Mouse (Mus musculus) kidney, postnatal 14 days (tissue): ENCODE data around the gene Larp1.
A peak's percentile ranks its signal among the peaks of the same experiment; 100 is the strongest.

Experiments
- DNase-seq: peaks from one replicate; pipeline ENCODE4 v3.0.0; 2022; ENCODE audit warnings: mixed read lengths

The Larp1 gene

DNA sequence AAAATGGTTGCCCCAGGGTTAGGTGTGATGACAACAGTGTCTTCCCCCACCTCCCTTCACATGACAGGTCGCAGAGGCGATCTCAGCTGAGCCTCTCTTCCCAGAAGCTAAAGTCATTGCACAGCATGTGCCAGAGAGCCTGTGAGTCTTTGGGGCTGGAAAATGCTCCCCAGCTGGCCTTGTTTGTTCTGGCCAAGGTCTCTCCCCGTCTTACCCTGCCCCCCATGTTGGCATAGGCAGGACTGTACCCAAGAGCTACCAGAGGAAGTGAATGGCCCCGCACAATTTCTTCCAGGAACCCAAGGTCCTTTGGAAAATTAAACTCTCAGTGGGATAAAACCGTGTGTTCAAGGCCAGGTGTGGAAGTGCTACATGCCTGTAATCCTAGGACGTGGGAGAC, 5.1 kb upstream of the Larp1 start:
- DNase-seq, result no peak

DNA sequence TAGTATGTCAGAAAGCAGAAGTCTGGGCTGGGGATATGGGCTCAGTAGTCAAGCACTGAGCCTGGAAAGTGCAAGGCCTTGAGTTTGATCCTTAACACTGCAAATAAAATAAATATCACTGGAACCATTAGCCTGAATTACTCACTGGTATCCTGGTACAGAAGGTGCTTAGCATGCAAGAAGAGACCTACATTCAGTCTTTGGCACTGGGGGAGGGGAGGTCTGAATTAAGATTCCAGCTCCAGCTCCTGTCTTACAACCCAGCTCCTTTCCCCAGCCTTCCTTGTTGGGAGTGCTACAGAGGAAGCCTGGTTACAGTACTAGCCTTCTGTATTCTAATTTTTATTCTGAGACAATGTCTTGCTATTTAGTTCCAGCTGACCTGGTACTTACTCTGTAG, 3.8 kb upstream of the Larp1 start:
- DNase-seq, result no peak

DNA sequence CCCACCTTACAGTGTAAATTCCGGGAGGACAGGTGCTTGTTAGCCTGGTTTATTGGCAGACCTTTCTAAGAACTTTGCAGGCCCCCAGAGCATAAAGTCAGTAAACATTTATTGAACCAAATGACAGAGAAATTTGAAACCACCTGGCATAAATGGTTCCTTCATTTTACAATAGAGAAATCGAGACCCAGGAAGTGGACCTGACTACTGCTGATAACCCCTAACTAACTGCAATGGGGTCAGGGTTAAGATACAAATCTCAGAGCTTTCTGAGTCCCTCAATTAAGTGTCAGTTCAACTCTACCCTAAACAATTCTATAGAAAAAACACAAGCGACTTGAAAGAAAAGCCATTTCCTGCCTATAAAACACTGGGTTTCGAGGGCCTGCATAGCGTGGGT, 851 bp upstream of the Larp1 start:
- DNase-seq, result no peak

DNA sequence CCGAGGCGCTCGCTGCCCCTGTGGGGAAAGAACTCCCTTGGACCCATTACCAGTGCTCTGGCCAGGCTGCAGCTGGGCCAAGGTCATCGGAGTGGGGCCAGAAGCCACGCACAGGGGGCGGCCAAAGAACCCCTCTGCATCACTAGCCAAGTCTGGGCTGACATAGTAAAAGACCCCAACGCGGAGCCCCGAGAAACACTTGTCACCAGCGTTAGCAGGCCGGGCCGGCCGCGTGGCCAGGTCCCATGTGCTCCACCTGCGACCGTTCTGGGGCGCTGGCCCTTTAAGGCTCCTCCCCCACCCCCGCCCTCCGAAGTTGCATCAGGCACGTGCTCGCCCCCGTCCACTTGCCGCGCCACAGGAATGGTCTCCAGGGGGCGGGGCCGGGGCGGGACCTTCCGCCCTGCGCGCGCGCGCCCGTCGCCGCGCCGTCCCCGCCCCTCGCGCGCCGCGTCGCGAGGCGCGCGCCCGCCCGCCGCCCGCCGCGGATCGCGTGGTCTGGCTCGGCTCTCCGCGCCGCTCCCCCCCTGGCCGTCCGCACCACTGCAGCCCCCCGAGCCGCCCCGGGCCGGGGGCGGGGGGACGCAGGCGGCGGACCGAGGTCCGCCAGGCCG, 320 bp upstream of the Larp1 start:
- DNase-seq, result peak; percentile 92

DNA sequence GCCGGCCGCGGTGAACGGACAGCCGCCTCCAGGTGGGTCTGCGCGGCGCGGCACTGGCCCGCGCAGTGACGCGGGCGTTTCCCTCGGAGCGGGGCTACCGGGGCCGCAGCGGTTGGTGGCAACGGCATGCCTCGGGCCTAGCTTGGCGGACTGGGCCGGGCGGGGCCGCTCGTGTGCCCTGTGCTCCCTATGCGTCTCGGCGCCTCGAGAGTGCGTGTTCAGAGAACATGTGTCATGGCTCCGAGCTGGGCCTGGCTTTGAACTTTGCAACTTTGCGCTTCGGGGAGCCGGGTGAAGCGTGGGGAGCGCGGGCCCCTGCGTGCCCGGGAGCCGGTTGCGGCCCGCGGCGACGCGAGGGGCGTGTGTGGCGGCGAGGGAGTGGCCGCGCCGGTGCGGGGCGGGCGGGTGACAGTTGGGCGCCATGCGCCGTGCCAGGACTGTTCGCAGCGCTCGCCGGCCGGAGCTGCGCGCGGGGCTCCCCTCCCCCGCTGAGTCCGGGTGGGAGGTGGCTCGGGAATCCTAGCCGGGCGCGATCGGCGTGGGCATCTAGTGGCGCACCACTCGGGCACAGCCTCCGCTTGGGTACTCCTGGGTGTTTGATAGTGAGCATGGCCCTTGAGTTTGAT, 765 bp downstream of the Larp1 start:
- DNase-seq, result peak; percentile 83

DNA sequence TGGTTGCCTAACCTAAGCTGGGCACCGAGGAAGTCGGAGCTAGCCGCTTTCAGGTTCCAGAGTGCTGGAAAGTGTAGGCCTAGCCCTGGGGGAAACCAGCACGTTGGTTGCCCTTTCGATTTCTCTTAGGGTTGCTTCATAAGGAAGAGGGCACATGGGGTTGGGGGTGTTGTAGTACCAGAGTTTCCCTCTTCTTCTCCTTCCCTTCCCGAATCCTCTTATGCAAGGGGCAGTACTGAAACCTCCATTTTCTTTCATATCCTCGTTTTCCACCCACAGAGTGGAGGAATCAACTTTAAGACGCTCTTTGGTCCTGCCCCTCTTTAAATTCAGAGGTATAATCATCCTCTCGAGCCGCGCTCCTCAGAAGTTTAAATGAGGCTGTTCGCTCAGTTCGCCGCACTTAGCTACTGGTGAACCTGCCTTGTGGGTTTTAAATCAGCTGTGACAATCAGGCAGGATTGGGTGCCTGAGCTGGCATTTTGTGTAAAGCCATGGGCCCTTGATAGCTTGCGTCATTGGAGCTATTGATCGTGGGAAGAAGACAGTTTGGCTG, 1.4 kb downstream of the Larp1 start:
- no peak for DNase-seq

DNA sequence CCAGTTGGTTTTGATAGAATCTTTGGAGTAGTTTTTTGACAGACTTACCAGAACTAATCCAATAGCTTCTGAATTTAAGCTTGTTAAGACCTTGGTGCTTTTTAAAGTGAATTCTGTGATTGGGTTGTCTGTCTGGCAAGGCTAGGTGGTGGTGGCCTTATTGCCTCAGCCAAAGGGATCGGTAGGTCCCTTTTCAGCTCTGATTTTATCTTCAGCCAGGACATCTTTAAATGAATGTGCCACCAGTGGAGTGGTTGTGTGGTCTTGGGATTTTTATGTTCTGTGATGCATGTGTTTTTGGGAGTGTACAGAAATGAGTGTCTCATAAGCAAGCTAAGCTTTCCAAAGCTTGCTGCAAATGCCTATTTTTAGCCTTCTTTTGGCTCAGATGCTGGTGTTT, 2.1 kb downstream of the Larp1 start:
- no peak for DNase-seq

DNA sequence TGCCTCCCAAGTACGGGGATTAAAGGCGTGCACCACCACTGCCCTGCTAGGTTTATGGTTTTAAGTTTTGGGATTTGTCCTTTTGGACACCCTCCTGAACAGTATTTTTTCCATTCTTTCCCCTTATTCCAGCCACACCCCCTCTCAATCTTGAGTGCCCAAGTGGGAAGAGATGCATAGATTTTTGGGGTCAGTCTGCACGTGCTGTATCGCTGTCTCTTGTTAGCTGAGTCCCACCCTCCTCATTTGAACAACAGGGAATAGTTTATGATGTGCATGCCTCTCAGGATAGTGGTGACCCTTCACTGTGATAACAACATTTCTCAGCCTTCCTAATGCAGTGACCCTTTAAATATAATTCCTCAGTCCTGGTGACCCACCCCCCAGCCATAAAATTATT, 2.9 kb downstream of the Larp1 start:
- DNase-seq, result no peak

DNA sequence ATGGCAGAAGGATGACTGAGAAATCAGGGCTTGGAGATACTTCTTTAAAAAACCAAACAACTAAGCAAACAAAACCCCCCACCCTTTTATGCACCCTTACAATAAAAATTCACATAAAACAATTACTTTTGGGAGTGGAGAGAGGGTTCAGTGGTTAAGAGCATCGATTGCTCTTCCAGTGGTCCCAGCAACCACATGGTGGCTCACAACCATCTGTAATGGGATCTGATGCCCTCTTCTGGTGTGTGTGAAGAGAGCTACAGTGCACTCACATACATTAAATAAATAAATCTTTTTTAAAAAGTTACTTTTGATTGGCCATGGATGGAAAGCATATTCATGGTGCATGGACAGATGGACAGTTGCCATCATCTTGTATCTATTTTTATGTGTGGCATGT, 3.8 kb downstream of the Larp1 start:
- DNase-seq, result no peak

DNA sequence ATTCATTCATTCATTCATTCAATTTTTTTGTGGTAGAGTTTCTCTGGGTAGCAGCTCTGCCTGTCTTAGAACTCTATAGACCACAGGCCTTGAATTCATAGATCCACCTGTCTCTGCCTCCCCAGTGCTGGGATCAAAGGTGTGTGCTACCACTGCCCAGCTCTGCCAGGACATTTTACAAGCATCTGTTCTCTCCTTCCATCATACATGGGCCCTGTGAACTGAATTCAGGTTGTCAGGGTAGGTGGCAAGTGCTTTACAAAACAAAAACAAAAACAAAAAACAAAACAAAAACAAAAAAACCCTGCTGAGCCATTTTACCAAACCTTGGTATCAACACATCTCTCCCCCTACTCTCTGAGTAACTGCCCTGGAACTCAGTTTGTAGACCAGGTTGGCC, 4.2 kb downstream of the Larp1 start:
- no peak for DNase-seq

DNA sequence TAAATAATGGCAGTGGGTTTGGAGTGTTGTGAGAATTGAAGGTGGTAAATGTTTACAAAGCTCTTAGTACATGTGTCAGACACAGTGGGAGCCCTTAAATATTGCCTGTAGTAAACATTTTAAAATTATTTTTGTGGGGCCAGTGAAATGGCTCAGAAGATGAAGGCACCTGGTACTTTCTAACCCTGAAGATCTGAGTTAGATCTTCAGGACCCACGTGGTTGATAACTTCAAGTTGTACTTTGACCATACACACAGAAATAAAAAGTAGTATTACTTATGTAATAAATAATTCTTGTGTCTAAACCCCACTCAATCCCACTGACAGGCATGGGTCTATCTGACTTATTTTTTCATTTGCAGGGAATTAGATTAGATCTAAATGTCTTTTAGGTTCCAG, 5.7 kb downstream of the Larp1 start:
- DNase-seq, result no peak

DNA sequence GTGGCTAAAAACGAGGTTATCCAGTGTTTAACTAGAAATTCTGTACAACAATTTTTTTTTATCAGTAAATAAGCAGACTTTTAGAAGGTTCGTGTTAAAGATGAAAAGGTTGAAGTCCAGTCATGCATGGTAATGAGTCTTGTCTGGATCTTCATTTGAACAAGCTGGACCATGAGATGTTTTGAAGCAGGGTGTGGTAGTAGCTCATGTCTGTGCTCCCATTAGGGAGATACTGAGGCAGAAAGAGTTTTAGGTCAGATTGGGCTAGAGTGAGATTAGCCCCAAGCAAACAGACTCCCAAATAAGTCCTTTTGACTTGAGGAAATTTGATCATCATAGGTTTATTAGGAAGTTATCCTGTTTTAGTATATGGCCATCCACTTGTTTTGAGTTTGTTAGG, 6.5 kb downstream of the Larp1 start:
- no peak for DNase-seq

DNA sequence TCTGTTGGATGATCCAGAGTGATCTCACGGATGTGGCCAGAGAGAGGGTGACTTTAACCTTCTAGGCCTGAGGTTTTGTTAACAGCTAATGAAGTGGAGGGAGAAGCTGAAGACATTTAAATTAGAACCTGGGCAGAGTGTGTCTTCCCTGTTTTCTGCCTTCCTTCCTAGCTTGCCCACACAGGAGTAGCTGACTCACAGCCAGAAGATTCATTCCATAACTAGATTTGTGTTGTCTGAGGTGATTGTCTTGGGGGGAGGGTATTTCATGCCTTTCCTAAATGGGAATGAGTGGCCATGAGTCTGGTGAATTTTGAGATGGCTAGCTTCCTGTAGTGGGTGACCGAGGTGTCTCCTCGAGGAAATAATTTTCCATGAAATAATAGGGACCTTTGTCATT, 7.5 kb downstream of the Larp1 start:
- DNase-seq, result no peak

DNA sequence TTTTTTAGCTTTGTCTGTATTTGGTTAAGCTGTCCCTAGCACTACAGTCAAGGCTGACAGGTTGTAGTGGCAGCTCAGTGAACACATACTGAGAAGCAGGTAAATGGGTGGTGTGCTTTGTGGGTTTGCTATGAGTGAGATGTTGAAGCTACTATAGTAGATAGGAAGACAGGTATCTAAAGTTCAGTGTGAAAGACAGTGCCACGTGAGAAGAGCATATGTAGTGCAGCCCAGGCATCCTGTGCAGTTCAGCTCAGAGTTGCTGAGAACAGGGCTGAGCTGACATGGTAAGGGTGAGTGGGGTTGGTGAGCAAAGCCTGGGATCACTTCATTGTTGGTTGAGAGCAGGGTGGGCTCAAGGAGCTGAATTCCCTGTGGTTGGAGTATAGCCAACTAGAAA, 8.6 kb downstream of the Larp1 start:
- no peak for DNase-seq

DNA sequence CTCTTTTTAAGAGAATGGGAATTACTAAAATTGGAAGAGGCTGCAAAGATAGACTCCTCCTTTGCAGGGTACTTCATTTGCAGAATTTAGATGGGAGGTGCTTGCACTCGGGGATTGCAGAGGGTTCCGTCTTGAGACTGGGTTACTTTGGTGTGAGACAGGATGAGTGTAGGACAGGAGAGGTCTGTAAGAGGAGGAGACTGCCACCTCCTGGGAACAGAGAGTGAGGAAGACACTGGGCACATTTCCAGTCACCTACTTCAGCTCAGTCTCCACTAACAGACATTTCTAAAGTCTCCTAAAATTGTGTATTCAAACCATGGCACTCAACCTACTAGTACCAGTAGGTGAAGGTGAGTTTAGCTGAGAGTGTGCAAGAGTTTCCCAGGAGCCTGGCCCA, 9.4 kb downstream of the Larp1 start:
- DNase-seq, result peak; percentile 40

DNA sequence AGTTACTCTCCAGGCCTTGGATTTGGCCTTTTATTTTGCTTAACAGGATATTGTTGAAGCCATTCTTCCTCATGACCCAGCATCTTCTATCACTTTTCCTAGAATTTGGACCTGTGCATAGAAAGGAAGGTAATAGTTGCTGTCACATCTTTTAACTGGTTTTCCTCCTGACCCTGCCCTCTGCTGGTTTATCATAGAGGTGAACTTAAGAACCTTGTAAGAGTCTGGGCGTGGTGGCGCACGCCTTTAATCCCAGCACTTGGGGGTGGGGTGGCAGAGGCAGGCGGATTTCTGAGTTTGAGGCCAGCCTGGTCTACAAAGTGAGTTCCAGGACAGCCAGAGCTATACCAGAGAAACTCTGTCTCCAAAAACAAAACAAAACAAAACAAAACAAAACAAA, 9.8 kb downstream of the Larp1 start:
- DNase-seq, result no peak

DNA sequence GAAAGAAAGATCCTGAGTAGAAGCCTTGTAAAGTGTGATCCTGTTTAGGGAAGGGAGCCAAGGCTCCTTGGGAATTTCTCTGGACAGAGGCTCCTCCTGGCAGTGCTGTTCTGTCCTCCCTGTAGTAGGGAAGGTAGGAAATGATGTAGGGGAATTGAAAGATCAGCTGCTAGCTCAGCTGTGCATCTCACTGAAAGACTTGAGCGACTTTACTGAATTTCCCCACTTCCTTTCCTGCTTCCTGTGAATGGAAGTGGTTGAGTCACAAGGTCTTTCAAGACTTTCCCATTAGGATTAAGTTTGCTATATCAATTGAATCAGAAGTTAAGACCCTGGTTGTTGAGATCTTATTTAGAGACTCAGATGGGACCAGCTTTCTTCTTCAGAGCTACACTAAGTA, 12.2 kb downstream of the Larp1 start:
- no peak for DNase-seq

DNA sequence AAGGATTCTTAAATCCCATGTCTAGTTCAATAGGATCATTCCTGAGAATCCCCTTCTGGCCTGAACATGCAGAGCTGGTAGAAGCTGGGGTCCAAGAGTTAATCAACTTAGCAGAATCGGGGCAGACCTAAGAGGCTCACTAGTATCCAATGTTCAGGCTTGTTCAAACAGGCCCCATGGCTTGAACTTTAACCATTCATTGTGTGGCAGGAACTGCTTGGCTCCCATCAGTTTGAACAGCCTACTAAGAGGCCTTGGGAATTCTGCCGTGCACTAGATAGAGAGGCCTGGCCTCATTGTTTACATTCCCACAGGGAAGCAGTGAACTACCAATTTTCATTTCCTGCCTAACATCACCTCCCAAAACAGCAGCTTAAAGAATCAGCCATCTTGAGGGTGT, 12.8 kb downstream of the Larp1 start:
- no peak for DNase-seq

DNA sequence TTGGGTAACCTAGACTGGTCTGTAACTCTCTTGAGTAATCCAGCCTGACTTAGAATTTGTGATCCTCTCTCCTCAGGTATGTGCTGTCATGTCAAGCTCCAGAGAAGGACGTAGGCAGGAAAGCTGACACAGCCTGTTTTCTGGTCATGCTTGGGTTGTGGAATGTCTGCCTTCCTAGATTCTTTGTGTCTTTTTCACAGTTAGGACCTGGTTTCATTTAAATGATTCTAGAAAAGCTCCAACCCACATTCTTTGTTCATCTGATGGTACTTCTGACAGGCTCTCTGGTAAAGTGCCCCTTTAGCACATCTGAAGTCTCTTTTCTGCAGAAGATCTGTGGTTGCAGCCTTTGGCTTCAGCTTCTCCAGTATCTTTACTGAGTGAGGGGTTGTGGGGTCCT, 15.4 kb downstream of the Larp1 start:
- no peak for DNase-seq

DNA sequence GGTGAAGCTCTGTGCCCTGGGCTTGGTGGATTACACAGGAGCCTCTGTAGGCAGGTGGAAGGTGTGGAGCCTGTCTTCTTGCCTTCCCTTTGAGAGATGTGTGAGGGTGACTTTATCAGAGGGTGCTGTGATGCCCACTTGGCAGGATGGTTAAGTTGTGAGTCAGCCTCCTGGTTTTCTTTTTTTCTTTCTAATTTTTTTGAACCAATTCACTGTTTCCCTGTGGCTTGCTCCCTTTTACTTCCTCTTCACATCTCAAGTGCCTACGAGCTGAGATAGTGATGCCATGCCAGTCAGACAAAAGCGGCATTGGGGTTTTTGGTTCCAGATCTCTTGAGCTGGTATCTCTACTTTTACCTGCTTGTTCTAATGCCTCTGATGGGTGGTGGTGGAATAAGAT, 15.8 kb downstream of the Larp1 start:
- no peak for DNase-seq

DNA sequence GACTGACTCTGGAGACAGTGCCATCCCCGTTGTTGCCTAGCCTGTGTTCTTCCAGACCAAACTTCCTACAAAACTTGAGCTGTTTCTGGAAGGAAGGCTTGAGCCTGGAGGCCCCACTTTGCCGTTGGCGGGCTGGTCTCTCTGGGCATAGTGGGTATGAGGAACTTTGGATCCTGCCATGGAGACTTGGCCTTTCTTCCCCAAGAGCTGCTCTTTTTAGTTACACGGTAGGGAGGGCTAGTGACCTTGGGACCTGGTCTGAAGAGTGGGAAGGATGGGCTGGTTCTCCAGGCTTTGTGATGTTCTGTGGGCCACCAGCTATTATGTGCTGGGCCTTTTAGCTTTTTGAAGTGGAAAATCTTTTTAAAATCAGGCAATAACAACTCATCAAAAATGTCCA, 17.0 kb downstream of the Larp1 start:
- peak; percentile 28 for DNase-seq

DNA sequence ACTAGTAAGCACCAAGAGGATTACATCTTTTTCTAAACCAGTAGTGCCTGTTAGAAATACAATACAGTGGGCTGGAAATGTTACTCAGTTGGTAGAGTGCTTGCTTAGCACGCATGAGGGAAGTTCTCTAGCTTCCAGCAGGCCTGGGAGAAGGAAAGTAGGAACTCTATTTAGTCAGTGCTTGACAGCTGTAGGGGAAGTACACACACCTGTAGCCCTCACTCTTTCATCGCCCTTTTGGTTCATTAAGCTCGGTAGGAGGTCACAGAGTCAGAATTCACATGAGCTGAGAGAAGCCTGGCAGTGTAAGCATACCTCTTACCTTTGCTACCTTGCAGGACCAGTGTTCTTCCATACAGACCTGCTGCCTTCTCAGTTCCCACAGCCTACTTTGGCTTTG, 17.5 kb downstream of the Larp1 start:
- DNase-seq, result no peak

DNA sequence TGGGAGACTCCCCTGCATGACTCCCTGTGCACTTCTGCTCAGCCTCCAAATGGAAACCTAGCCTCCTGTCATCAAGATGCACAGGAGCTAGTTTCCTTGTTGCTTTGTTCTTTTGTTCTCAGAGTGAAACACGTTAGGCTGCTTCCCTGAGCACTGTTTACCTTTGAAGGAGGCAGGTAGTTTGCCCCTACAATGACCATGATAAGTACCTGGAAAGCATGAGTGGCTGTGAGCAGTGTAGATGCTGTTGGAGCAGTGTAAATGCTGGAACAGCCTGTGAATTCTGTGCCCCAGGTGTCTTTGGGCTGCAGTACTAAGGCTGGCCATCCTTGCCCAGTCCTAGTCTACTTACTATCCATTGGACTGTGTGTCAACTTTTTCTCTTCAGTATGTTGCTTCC, 18.0 kb downstream of the Larp1 start:
- no peak for DNase-seq

DNA sequence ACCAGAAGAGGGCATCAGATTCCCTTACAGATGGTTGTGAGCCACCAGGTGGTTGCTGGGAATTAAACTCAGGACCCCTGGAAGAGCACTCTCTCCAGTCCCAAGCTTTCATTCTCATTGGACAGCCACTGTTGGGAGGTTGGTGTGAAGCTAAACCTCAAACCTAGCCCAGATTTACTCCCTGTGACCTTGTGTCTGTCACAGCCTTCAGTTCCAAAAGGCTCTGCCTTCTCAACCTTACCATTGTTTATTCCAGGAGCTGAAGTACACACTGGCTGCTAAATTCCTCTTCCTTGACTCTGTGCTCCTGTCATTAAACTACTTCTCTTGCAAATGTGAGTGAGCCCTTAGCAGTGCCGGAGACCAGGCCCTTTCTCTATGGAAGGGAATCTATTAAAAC, 20.1 kb downstream of the Larp1 start:
- no peak for DNase-seq

DNA sequence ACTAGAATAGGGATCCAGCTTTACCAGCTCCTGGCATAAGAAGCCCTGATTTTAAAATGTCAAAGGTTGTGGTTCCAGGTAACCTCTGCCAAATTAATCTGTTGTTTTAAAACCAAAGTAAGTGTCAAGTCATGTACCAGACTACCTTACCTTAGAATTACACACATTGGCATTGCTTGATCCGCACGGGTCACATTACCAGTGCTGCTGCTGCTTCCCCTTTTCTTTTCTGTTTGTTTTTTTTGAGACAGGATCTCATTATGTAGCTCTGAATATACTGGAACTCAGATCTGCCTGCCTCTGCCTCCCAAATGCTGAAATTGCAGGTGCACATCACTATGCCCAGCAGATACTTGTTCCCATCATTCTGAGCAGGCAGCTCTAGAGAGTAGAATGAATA, 21.0 kb downstream of the Larp1 start:
- DNase-seq, result no peak
